ENCODE assay signal across 17 mouse cellular contexts in the genomic region with DNA sequence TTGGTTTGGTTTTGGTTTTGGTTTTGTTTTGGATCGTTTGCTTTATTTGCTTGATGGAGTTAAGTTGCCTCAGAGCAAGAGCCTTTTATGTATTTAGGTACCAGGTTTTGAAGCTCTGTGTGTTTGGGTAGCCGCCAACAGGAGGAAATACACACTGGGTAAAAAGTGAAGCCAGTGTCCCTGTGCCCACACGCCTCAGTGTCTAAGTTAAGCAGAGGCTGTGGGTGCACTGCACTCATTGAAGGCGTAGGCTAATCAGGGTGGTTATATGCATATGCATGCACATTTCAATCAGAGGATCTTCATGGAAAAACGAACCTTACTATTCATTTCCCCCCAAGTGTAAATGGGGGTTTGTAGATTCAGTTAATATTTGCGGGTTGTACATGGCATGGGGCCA.
DNase-seq lines count a peak whose midpoint lies in the region; ATAC-seq and TF ChIP-seq lines count a peak whose summit lies in the region.
"Had no signal": no experiment of that assay in that cellular context is flagged by ENCODE, and none has a peak within 500 bp of the region (broad histone marks: within the 10 kb centered on the region; RNA-seq: fewer than 3 reads in every experiment).

No protein-coding gene starts in this region.

- 86% methylated on average over 6 of the region's 6 CpGs for WGBS in hindbrain, embryonic 12.5 days
- 69% methylated on average over 6 of the region's 6 CpGs for WGBS in kidney, adult 2 months

- TF ChIP-seq CTCF in kidney, adult 2 months (conservative IDR thresholded peaks at IDR 0.05; ENCODE audit: insufficient read depth, insufficient read length, low read depth, low read length): no peak

- no peaks in the 10 kb centered on the region for H3K9me3 ChIP-seq in hindbrain, embryonic 12.5 days (replicated peaks)
- H3K9me3 ChIP-seq: forebrain, embryonic 13.5 days; heart, embryonic 15.5 days; midbrain, embryonic 10.5 days had no signal

- intact Hi-C loops in left cerebral cortex, postnatal 4 days (cut with DNase I): no loop called here

- no peak overlapping the region for H3K4me3 ChIP-seq in hindbrain, embryonic 12.5 days
- no peak overlapping the region for H3K4me3 ChIP-seq in kidney, adult 2 months (ENCODE audit: insufficient read depth, low read depth, low read length)
- H3K4me3 ChIP-seq: forebrain, embryonic 13.5 days; heart, embryonic 15.5 days; midbrain, embryonic 10.5 days; myocyte had no signal

- no peak overlapping the region for H3K9ac ChIP-seq in hindbrain, embryonic 12.5 days
- H3K9ac ChIP-seq: forebrain, embryonic 13.5 days; heart, embryonic 15.5 days; hindbrain, embryonic 14.5 days had no signal

- ATAC-seq in frontal cortex, adult (ENCODE audit: low TSS enrichment): peak; percentile 98
- ATAC-seq in hindbrain, embryonic 12.5 days (ENCODE audit: low FRiP score): no peak
- ATAC-seq: forebrain, embryonic 13.5 days had no signal

- no peak overlapping the region for H3K4me2 ChIP-seq in hindbrain, embryonic 12.5 days (replicated peaks)
- H3K4me2 ChIP-seq: forebrain, embryonic 13.5 days; heart, embryonic 15.5 days; hindbrain, embryonic 14.5 days had no signal

- H3K4me1 ChIP-seq in hindbrain, embryonic 12.5 days: no peaks in the 10 kb centered on the region
- H3K4me1 ChIP-seq in kidney, adult 2 months (ENCODE audit: control insufficient read depth, insufficient read depth, low read length): no peaks in the 10 kb centered on the region
- H3K4me1 ChIP-seq: forebrain, embryonic 13.5 days; heart, embryonic 15.5 days; midbrain, embryonic 10.5 days had no signal

- H3K27me3 ChIP-seq in hindbrain, embryonic 12.5 days: no peaks in the 10 kb centered on the region
- H3K27me3 ChIP-seq in kidney, adult 2 months (replicated peaks; ENCODE audit: control insufficient read depth, insufficient read depth, low read length): no peaks in the 10 kb centered on the region
- H3K27me3 ChIP-seq: forebrain, embryonic 13.5 days; heart, embryonic 15.5 days had no signal

- H3K36me3 ChIP-seq in hindbrain, embryonic 12.5 days: no peaks in the 10 kb centered on the region
- no peaks in the 10 kb centered on the region for H3K36me3 ChIP-seq in kidney, adult 2 months (ENCODE audit: control insufficient read depth, insufficient read depth, low read length)
- H3K36me3 ChIP-seq: G1E; heart, embryonic 15.5 days; midbrain, embryonic 10.5 days had no signal

- H3K27ac ChIP-seq in hindbrain, embryonic 12.5 days: no peak overlapping the region
- no peak overlapping the region for H3K27ac ChIP-seq in kidney, adult 2 months (ENCODE audit: insufficient read depth, low read depth, low read length)
- H3K27ac ChIP-seq: forebrain, embryonic 13.5 days; heart, embryonic 15.5 days; hindbrain, embryonic 14.5 days; midbrain, embryonic 10.5 days had no signal

- DNase-seq in left cerebral cortex, adult 11 months (ENCODE audit: low spot score): peak; percentile 46
- DNase-seq in left cerebral cortex, postnatal 4 days: no peak
- peak; percentile 18 to 84 for DNase-seq in left cerebral cortex, adult 8-10 months (ENCODE audit: low spot score in 2 of 2)
- peak; percentile 84 for DNase-seq in telencephalon, adult 2 months (ENCODE audit: low read depth, low spot score)
- DNase-seq in lung, postnatal 4 days: no peak
- no peak for DNase-seq in kidney, adult 2 months
- DNase-seq: gastrocnemius, postnatal 36 days; kidney, adult 18-20 months; thymus, adult 18-20 months had no signal

- no peak for TF ChIP-seq POLR2A in kidney, adult 2 months (IDR thresholded peaks at IDR 0.05; ENCODE audit: low read depth, low read length)

Comparison
In these comparisons a context has a peak if more than half of its experiments do, and no peak if none do; other contexts are left out.
1. DNase-seq: peak in left cerebral cortex, adult 11 months (single experiment), left cerebral cortex, adult 8-10 months (2 of 2) and telencephalon, adult 2 months (single experiment); none in left cerebral cortex, postnatal 4 days (single experiment), lung, postnatal 4 days (0 of 2) and kidney, adult 2 months (single experiment).